Mouse (Mus musculus) embryonic fibroblast, embryonic 13.5 days (primary cell): ENCODE results near the gene Slc23a3.
A peak's percentile ranks its signal among the peaks of the same experiment; 100 is the strongest.

ENCODE experiments used
- CTCF ChIP-seq: IDR thresholded peaks from 2 replicates; pipeline ENCODE4 v1.5.1; 2011; ENCODE audit warnings: mild to moderate bottlenecking, control low read depth, low read length, moderate library complexity, borderline replicate concordance; ENCODE audit not compliant: insufficient read depth
- POLR2A ChIP-seq: IDR thresholded peaks from 2 replicates; pipeline ENCODE4 v1.6.1; 2011; ENCODE audit warnings: low read depth, mild to moderate bottlenecking, control low read depth, low read length, moderate library complexity

DNA sequence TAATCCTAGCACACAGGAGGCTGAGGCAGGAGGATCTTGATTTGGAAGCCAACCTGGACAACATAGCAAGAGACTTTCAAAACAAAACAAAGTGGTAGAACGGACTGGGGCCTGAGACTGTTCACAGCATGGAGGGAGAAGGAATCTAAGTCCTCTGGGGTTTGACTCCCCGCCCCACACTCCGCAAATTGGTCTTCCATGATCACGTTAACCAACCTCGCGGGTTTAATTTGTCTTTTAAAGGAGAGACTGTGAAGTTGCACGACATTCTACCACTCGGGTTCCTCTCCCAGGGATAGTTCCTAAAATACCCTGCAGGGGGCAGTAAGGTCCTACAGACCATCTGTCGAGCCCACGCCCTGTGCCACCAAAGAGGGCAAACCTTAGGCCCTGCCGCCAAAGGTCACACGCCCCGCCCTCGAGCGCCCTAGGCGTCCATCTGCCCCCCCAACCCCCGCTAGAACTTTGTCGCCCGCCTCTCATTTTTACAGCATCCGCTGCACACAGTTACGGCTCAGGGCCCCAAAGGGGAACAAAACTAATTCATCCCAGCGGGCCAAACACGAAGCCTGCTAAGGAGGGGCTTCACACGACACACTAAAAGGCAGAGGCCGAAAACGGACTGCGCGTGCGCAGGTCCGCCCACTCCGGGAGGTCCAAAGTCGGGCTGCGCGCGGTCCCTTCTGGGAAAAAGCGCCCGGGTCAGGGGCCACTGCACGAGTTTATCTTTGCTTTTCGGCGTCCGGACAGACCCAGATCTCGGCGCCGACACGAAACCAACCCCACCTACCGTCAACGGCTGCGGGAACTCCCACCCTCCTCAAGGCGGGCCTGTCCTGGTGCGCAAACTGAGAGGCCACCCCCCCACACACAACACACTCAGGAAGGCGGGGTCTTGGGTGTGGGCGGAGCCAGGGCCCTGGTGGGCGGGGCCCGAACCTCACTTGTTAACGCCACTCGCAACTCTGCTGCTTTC lies 9.1 kb downstream of the Slc23a3 start, which contains the start of gene Nhej1:
- peak; percentile 56; the same call in 1 of the 2 replicates for TF ChIP-seq CTCF
- peak; percentile 74 for TF ChIP-seq POLR2A
